Mouse (Mus musculus) adrenal gland, postnatal 10 days (tissue): ENCODE measurements at regions not wholly inside any gene's neighbourhood (a gene's known extent, or its start where the extent isn't known, plus 50 kb on each side); places are given as distances from the start of the nearest gene placed in this dataset.
A peak's percentile ranks its signal among the peaks of the same experiment; 100 is the strongest.

Experiments used
- DNase-seq: peaks from one replicate; pipeline ENCODE4 v3.0.0; 2021; ENCODE audit warnings: mixed read lengths

- no peak for DNase-seq
Observed at GRCm38 (mm10) chr8:10866696-10867395, 141.4 kb downstream of the Irs2 start.

- no peak for DNase-seq
Observed at GRCm38 (mm10) chr8:10865941-10866513, 142.2 kb downstream of the Irs2 start.

GRCm38 (mm10) chr8:10865415-10865821 lies 142.8 kb downstream of the Irs2 start:
- no peak for DNase-seq

GRCm38 (mm10) chr8:10862442-10862841 lies 145.8 kb downstream of the Irs2 start:
- no peak for DNase-seq

GRCm38 (mm10) chr8:10860810-10861209 lies 147.4 kb downstream of the Irs2 start:
- no peak for DNase-seq

GRCm38 (mm10) chr8:10857874-10858273 lies 150.4 kb downstream of the Irs2 start:
- no peak for DNase-seq

- peak; percentile 23 for DNase-seq
Observed at GRCm38 (mm10) chr8:10856996-10857720, 151.1 kb downstream of the Irs2 start.

- no peak for DNase-seq
Observed at GRCm38 (mm10) chr8:10855696-10856095, 152.6 kb downstream of the Irs2 start.

GRCm38 (mm10) chr8:10855131-10855530 lies 153.1 kb downstream of the Irs2 start:
- DNase-seq = no peak

- DNase-seq = peak; percentile 22
Observed at GRCm38 (mm10) chr8:10854600-10854999, 153.7 kb downstream of the Irs2 start.

- DNase-seq = no peak
Observed at GRCm38 (mm10) chr8:10853901-10854300, 154.4 kb downstream of the Irs2 start.

- DNase-seq = no peak
Observed at GRCm38 (mm10) chr8:10849916-10850315, 158.3 kb downstream of the Irs2 start.

- no peak for DNase-seq
Observed at GRCm38 (mm10) chr8:10845607-10846006, 162.7 kb downstream of the Irs2 start.

GRCm38 (mm10) chr8:10840853-10841531 lies 167.3 kb downstream of the Irs2 start:
- DNase-seq = no peak

GRCm38 (mm10) chr8:10840044-10840443 lies 168.2 kb downstream of the Irs2 start:
- DNase-seq = no peak

GRCm38 (mm10) chr8:10835054-10835453 lies 173.2 kb downstream of the Irs2 start:
- DNase-seq = no peak

GRCm38 (mm10) chr8:10831864-10832263 lies 176.4 kb downstream of the Irs2 start:
- DNase-seq = no peak

GRCm38 (mm10) chr8:10831277-10831676 lies 177.0 kb downstream of the Irs2 start:
- DNase-seq = no peak

GRCm38 (mm10) chr8:10830835-10831234 lies 177.4 kb downstream of the Irs2 start:
- DNase-seq = no peak

- no peak for DNase-seq
Observed at GRCm38 (mm10) chr8:10828580-10828979, 179.7 kb downstream of the Irs2 start.

GRCm38 (mm10) chr8:10827560-10827959 lies 180.7 kb downstream of the Irs2 start:
- DNase-seq = no peak

- DNase-seq = no peak
Observed at GRCm38 (mm10) chr8:10825981-10826380, 182.3 kb downstream of the Irs2 start.
